Mouse (Mus musculus) left cerebral cortex, postnatal 4 days (tissue): Measurements from ENCODE around the gene Scd4. TPM values are rescaled to one million over a fixed set of nuclear protein-coding genes. Genes with fewer than 3 reads are reported as not detected.
"Not testable (repeated sequence)": the region's sequence is repeated elsewhere in the genome, so short reads cannot be mapped to it uniquely, and the experiment has no call there.

Experiments used
- DNase-seq: peaks from one replicate; pipeline ENCODE4 v3.0.0-alpha.2; 2022
- intact Hi-C: fragments of 180-260 bp; cut with DNase I; formaldehyde crosslinking; loops from one replicate; pipeline ENCODE4 v1.15.1; 2025
- total RNA-seq, 2 experiments: library from RNA; stranded (reverse); gene quantifications; 2 replicates each; pipeline ENCODE4 v1.2.3; 2021

Gene Scd4
- total RNA-seq, 2 experiments from 2014 or later: 1.7 to 2.3 TPM

- intact Hi-C loops: loop anchor here (5.0 kb wide), 1 partner anchor 53 kb away; no protein-coding TSS in a partner anchor
- DNase-seq: no peak
Observed at GRCm38 (mm10) chr19:44299902-44300301, 33.0 kb upstream of the Scd4 start.

- intact Hi-C loops: no loop called here
Observed at GRCm38 (mm10) chr19:44300520-44300919, 32.4 kb upstream of the Scd4 start.

GRCm38 (mm10) chr19:44301176-44301575 is 31.7 kb upstream of the Scd4 start:
- no peak for DNase-seq
- intact Hi-C loops: no loop called here

More at GRCm38 (mm10) chr19:44300520-44300919, 32.4 kb upstream of the Scd4 start:
- DNase-seq: no peak

GRCm38 (mm10) chr19:44301671-44302305 is 31.1 kb upstream of the Scd4 start:
- intact Hi-C loops: no loop called here
- DNase-seq: no peak

- DNase-seq: no peak
- intact Hi-C loops: no loop called here
Observed at GRCm38 (mm10) chr19:44302901-44303300, 30.0 kb upstream of the Scd4 start.

- intact Hi-C loops: no loop called here
- DNase-seq: no peak
Observed at GRCm38 (mm10) chr19:44303502-44303901, 29.4 kb upstream of the Scd4 start.

DNA sequence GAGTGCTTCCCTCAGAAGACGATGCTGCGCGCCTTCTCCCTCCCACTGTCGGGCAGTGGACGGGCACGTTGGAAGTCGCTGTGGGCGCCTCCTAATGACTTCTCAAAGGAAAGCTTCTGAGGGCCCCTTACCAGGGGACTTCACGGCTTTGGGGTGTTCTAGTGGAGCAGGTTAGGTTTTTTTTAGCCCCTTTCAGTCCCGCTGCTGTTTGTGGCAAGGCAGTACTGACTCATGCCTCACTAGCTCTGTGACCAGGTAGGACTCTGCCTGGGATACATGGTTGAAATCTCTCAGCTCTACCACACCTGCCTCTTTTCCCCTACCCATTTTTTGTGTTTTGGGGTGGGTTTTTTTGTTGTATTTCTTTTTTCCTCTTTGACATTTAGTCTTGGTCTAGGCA is 28.5 kb upstream of the Scd4 start:
- intact Hi-C loops: no loop called here

DNA sequence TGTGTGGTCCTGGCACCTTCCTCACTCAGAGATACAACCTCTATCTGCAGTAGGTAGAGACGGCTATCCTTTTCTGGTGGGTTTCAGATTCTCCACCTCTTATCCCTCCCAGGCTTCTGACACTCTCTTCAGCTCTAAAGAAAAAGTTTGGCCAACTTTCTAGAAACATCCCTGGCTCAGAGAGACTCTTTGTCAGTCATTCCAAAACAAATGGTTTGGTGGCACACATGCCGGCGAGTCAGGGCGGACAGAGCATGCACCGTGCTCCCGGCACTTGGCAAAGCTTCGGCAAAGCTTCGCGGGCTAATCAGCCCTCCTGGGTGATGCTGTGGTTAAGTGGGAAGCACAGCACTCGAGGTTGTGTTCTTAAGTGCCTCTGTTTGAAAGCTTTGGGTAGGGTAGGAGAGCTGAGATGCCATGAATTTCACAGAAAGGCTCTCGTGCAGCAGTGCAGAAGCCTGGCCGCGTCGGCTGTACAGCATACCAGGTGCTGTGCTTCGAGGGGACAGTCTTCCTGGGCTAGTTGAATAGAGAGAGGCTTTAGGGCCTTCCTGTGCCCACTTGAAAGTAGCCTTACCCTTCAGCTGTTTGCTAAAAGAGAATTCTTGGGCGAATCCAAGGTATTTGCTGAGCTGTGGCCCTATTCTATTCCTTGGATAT is 27.9 kb upstream of the Scd4 start:
- intact Hi-C loops: no loop called here
- DNase-seq: no peak

More for the DNA sequence above, 28.5 kb upstream of the Scd4 start:
- no peak for DNase-seq

DNA sequence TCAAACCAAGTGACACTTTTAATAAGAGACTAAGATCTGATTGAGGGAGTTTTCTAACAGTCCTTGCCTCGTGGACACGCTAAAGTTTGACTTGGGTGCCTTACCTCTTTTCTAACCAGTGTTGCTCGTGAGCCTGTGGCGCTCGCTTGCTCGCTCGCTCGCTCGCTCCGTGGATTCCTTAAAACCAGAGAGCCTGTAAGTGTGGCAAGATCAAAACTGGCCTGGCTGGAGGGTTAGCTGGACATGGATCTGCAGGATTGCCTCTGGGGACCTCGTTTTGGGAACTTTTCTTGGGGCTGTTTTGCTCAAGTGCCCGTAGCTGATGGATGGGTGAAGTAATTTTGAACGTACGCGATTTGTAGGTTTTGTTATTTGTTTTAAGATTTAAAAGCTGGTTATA is 27.2 kb upstream of the Scd4 start:
- intact Hi-C loops: no loop called here
- DNase-seq: no peak

- no peak for DNase-seq
- intact Hi-C loops: no loop called here
Observed at GRCm38 (mm10) chr19:44306171-44306570, 26.7 kb upstream of the Scd4 start.

- intact Hi-C loops: no loop called here
- DNase-seq: no peak
Observed at GRCm38 (mm10) chr19:44307101-44307914, 25.6 kb upstream of the Scd4 start.

GRCm38 (mm10) chr19:44307915-44308470 is 24.9 kb upstream of the Scd4 start:
- intact Hi-C loops: no loop called here
- no peak for DNase-seq

- intact Hi-C loops: no loop called here
- no peak for DNase-seq
Observed at GRCm38 (mm10) chr19:44308611-44309246, 24.2 kb upstream of the Scd4 start.

DNA sequence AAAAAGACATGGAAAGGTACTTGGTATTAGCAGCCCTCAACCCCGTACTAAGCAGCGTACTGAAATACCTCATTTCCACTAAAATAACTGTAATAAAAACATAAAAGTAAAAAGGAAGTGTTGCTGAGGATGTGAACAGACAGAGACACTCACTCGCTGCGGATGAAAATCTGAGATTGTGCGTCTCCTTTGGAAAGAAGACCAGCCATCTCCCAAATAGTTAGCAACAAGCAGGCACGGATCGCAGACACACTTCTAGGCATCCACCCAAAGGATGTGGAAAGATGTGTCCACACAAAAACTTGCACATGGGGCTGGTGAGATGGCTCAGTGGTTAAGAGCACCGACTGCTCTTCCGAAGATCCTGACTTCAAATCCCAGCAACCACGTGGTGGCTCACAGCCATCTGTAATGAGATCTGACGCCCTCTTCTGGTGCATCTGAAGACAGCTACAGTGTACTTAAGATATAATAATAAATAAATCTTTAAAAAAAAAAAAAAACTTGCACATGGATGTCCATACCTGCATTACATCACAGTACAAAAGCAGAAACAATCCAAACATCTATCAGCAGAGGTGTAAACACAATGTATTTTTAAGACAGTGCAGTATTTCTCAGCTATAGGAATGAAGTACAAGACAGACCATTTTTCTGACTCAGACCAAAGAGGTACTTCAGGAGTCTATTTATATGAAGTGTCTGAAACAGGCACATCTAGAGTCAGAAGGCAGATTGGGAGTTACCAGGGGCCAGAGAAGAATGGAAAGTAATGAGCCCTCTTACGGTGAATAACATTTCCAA is 23.3 kb upstream of the Scd4 start:
- intact Hi-C loops: loop anchor here (10.0 kb wide), 1 partner anchor 95 kb away; the partner anchor contains the start of gene Scd1
- no peak for DNase-seq

DNA sequence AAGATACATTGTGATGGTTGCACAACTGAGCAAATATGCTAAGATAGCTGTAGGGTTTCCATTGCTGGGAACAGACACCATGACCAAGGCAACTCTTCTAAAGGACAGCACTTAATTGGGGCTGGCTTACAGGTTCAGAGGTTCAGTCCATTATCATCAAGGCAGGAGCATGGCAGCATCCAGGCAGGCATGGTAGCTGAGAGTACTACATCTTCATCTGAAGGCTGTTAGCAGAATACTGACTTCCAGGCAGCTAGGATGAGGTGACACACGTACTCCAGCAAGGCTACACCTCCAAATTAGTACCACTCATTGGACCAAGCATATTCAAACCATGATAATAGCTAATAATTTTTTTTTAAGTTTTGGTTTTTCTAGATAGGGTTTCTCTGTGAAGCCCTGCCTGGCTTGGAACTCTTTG is 22.7 kb upstream of the Scd4 start:
- intact Hi-C loops: loop anchor here (10.0 kb wide), 1 partner anchor 95 kb away; the partner anchor contains the start of gene Scd1
- DNase-seq: not testable (repeated sequence)

DNA sequence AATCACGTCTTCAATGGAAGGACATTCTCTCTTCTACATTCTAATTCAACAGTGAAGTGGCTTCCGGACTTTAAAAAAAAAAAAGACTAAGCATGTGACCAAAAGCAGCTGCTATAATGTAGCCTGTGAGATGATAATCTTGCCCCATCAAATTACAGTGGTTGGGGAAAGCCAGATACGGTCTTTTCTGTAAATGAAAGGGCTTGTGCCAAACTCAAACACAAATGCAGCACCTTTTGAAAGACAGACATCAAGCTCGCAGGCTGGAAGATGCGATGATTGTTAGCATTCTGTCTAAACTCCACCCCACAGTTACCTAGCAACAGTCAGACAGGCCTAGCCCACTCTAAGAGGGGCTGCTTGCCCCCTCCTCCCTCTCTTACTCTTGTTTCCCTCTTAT is 22.1 kb upstream of the Scd4 start:
- intact Hi-C loops: loop anchor here (10.0 kb wide), 1 partner anchor 94 kb away; the partner anchor contains the start of gene Scd1
- DNase-seq: no peak

GRCm38 (mm10) chr19:44311306-44312006 is 21.4 kb upstream of the Scd4 start:
- intact Hi-C loops: loop anchor here (10.0 kb wide), 1 partner anchor 93 kb away; the partner anchor contains the start of gene Scd1

GRCm38 (mm10) chr19:44312007-44312360 is 20.9 kb upstream of the Scd4 start:
- no peak for DNase-seq
- intact Hi-C loops: loop anchor here (10.0 kb wide), 1 partner anchor 93 kb away; the partner anchor contains the start of gene Scd1

More at GRCm38 (mm10) chr19:44311306-44312006, 21.4 kb upstream of the Scd4 start:
- no peak for DNase-seq

DNA sequence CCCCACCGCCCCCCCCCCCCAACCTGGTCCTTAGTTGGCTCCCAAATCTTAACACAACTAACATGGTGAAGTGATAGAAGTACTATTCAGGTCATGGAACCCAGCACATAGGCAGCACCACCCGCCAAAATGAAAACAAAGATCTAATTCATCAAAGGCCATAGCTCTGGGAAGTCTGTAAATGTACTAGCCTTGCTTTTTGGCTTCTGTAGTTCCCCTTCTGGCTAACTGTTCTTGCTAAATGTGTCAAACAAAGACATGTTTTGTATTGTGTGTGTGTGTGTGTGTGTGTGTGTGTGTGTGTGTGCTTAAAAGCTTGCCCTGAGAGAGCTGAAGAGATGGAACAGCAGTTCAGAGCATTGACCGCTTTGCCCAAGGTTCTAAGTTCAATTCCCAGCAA is 19.8 kb upstream of the Scd4 start:
- DNase-seq: no peak
- intact Hi-C loops: loop anchor here (10.0 kb wide), 1 partner anchor 92 kb away; the partner anchor contains the start of gene Scd1
